Mouse (Mus musculus) kidney, postnatal 14 days (tissue): ENCODE data around the gene Zdhhc14.
A peak's percentile ranks its signal among the peaks of the same experiment; 100 is the strongest.

Experiments
- DNase-seq: peaks from one replicate; pipeline ENCODE4 v3.0.0; 2022; ENCODE audit warnings: mixed read lengths

Gene Zdhhc14

DNA sequence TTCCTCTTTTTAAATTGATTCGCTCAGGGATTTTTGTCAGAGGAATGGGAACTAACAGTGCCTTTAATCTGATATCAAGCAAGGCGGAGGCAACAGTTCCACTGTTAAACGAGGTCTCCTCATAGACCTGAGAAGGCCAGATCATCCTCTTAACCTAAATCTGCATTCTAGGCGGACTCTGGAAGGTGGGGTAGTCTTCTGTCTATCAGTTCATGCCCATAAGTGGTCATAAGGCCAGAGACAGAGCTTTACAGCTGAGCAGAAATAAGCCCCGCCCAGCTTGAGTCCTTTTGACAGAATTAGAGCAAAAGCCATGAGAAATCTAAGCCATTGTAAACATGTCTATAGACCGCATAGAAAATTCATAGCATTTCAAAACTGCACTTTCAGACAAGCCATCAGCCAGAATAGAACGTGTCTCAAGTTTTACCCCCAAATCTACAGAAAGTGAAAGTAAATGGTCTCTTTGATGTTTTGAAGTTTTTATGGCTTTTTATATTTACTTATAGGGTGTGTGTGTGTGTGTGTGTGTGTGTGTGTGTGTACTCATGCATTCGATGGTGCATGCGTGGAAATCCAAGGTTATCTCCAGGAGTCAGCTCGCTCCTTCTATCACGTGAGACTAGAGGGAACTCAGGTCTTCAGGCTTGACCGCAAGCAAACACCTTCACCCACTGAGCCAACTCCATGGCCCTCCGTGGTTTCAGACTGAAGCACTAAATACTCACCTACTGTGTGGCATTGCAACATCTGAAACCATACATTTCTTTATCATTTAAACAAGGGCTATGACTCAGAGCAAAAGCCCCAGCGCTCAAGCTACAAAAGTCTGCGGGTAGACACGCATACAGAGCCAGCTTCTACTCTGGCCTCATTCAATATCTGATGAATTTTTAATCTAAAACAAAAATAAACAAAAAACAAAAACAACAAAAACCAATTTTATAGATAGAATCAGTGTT, 255.5 kb downstream of the Zdhhc14 start:
- no peak for DNase-seq

DNA sequence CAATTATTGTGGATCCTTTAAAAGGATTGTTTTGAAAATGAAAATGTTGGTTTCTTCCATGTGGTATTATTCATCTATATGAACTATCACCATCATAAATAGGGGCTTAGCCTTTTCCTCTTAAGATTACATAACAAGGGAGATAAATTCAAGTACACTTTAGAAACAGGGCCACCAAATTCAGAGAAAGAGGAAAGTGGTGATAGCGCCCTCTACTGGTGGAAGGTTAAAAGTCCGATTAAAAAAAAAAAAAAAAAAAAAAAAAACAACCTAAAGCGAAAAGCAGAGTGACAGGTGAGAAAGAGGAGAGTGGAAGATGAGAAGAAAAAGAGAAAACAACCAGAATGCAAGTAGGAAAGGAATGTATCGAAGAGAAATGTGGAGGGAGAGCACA, 256.1 kb downstream of the Zdhhc14 start:
- DNase-seq: peak; percentile 27

DNA sequence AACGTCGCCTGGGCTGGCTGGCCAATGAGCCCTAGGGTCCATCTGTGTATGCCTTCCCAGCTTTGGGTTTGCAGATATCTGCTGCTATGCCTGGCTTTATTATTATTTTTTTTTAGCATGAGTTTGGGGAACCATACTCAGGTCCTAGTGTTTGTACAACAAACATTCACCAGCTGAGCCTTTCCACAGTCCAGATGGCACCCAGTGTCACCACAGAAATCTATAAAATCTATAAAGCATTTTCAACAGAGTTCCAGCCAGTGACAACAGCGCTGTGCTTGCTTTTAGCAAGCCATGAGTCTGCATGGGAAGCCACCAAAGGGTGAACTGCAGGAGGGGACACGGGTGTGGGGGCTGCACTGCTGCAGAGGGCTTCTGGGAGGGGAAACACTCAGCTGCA, 257.9 kb downstream of the Zdhhc14 start:
- no peak for DNase-seq

DNA sequence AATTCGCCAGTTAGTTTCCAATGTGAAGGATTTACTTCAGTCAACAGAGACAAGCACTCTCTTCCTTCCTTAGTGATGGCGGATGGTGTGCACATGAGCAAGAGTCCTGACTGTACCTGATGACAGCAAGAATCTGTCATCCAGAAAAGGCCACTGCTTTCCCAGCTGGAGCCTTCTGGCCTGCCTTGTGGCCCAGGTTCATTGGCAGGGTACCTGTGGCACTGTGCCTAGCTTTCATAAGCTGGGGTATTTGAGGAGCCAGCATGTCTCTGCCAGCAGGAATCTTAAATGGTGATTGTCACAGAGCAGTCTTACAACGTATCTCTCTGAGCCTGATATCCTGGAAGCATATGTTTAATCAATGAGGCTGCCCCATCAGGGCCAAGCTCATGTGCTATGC, 258.7 kb downstream of the Zdhhc14 start:
- DNase-seq: no peak

DNA sequence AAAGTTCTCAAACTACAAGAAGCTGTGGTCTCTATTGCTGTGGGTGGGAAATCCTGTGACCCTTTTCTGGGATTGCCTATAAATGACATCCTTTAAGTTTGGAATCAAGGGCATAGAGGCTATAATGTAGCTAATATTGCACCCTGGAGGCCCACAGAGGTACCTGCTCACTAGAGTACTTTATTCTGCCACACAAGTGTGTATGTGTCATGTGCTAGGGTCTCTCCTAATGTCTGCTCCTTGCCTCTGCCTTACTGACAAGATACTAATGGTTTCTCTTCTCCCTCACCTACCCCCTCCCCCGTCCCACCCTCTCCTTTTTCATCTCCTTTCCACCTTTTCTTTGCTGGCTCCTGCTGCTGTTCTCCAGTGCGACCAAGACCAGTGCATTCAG, 260.0 kb downstream of the Zdhhc14 start:
- no peak for DNase-seq

DNA sequence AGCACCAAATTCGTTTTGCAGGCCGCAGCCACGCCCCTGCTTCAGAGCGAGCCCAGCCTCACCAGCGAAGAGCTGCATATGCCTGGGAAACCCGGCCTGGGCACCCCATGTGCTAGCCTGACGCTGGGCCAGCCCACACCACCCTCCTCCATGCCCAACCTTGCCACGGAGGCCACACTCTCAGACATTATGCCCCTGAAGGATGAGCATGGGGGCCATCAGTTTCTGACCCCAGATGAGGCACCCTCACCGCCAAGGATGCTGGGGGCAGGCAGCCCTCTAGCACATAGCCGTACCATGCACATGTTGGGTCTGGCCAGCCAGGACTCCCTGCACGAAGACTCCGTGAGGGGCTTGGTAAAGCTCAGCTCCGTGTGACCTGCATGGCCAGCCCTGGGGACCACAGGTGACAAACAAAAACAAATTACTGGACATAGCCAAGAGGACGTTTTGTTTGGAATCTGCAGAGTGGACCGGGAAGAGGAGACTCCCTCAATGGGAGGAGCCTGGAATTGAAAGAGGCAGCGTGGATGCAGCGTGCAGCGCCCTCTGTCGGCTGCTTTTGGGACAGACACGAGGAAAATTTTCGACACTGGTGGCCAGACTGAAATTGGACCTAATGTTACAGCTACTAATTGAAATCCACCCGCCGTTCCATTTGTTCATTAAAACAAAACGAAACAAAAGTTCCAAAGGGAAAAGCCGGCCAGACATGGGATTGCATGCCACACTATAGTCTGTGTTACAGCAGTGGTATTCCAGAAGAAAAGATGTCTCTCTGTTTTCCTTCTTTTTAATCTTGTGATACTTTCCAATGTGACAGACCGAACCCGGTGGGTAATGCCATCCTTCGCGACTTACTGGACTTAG, 260.6 kb downstream of the Zdhhc14 start:
- DNase-seq: peak; percentile 86

DNA sequence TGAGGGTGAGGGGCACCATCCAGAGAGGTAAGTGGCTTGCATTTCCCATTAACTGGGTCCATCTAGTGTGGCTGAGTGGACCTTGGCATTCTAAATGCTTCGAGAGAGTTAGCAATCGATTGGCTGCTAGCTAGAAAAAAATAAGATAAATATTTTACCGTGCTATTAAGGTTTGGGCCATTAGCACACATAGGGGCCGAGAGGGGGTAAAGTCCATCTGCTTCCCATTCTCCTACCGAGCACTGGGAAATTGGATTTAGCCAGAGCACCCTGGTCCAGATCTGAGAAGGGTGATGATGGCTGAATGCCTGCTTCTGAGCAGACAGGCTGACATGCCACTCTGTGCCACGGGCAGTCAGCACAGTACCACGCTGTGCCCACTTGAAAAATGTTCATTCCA, 263.1 kb downstream of the Zdhhc14 start:
- no peak for DNase-seq

DNA sequence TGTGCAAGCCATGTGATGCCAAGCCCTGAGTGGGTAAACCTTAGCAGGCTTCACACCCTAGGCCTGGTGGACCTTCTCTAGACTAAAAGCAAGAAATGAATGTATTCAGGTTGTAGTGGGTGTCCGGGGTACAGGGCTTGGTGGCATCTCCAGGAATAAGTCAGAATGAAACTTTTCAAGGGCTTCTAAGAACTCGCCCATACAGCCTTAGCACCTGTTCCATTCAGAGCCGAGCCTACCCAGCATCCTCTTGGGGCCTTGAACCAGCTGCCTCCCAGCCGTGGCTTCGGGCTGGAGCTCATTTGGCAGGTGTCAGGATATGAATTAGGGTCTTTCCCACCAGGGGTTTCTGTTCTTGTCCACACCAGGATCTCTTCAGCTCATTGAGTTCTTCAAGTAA, 263.7 kb downstream of the Zdhhc14 start:
- DNase-seq: no peak

DNA sequence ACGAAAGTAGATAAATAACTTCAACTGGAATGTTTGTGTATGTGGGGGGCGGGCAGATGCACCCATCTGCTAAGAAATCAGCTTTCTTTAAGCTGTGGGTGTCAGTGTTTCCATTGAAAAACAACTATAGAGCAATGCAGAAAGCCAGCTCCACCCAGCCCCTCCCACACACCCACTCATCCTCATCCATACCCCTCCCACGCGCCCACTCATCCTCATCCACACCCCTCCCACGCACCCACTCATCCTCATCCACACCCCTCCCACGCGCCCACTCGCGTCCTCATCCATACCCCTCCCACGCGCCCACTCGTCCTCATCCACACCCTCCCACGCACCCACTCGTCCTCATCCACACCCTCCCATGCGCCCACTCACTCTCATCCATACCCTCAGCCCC, 264.5 kb downstream of the Zdhhc14 start:
- DNase-seq: no peak

DNA sequence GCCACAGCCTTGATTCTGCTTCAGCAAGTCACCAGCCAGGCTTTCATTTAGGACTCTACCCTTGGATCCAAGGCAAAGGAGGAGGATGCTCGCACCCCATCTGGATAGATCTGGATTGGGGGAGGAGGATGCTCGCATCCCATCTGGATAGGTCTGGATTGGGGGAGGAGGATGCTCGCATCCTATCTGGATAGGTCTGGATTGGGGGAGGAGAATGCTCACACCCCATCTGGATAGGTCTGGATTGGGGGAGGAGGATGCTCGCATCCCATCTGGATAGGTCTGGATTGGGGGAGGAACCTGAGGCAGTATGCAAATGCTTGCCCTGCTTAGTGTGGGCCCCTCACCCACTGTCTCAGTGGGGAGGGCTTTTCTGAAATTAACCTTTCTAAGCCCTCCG, 271.4 kb downstream of the Zdhhc14 start:
- no peak for DNase-seq

DNA sequence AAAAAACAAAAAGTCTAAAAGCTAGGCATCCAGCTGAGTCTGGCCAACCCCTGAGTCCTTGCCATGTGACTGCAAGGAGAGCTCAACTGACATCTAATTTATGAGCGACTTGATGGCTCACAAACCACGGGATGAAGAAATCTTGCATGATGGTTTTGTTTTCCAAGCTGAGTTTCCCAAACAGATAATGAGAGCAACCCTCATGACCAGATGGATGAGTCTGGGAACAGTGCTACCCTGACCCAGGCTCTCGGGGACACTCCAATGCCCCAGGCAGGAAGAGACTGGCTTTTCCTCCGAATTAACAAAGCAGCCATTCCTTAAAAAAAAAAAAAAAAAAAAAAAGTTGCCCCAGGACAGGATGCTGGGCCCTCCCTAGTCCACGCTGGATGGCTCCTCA, 271.9 kb downstream of the Zdhhc14 start:
- no peak for DNase-seq

DNA sequence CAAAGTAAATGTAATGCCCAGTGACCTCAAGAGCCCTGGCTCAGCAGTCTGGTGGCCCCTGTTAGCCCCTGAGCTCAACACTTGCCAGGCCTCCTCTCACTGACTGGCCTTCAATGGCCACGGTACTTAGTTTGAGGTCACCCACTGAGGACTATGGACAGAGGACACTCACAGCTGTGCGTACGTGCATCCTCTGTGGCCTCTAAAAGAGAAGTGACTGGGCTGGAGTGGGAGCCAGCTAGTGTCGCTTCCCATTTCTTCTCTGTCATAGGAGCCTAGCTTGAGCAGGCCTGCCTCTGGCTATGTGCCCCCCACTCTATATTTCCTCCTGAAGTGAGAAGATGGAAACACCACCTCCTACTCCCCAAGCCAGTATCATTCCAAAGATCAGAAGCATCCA, 273.4 kb downstream of the Zdhhc14 start:
- DNase-seq: no peak

DNA sequence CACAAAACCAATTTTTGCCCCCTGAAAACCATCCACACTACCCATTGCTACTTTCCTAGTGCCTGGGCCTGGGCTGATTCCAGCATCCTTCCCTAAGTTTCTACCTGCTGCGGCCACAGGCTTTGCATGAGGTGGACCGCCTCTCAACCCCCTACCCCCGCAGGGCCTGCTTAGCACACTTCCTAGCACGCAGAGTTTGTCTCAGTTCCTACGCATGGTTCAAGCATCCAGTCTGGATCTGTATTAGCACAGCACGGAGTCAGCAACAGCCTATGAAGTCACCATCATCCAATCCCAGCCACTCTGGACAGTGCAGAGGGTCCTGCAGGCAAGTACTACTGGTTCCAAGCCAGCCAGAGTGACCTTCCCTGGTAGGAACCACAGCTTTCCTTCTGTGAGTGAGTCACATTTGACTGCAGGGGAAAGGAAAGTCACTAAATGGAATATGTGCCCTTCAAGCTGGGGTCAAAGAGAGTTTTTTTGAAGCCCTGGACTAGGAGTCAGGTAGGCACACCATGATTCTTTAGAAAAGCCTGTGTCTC, 275.9 kb downstream of the Zdhhc14 start:
- no peak for DNase-seq

DNA sequence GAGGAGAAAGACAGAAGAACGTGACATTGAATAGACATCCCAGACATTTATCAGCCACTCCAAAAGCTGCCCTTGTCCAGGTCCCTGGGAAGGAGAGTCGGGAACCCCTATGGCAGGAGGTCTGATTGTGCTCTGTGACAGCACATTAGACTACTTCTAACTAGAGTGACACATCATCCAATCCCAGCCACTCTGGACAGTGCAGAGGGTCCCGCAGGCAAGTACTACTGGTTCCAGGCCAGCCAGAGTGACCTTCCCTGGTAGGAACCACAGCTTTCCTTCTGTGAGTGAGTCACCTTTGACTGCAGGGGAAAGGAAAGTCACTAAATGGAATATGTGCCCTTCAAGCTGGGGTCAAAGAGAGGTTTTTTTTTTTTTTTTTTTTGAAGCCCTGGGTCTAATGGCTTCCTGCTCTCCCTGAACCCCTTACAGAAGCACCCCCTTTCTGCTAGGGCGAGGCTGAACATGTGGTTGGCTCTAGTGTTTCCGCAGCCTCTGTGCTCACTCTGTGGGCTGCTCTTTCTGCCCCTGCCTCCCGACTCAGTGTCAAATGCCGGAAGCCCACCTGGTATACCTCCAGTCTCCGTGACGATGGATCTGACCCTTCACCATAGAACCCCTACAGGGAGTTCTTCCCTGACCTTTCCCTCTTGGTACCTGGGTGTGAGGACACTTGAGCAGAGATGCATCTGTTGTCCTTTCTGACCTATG, 276.6 kb downstream of the Zdhhc14 start:
- no peak for DNase-seq

DNA sequence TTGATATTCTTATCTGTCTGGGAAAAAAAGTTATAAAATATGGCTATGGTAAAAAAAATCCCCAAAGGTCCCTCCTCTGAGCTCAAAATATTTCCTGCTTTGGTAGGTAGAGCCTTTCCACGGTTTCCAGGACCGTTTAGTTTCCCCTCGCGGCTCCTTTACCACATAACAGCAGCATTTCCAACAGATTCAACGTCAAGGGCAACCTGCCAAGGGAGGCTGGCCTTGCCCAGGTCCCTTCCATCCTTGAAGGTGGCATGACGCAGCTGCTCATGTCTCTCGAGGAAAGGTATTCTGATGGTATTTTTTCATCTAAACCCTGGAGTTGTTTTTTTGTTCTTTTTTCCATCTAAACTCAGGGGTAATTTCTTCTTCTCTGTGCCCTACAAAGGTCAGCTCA, 277.4 kb downstream of the Zdhhc14 start:
- DNase-seq: peak; percentile 67

DNA sequence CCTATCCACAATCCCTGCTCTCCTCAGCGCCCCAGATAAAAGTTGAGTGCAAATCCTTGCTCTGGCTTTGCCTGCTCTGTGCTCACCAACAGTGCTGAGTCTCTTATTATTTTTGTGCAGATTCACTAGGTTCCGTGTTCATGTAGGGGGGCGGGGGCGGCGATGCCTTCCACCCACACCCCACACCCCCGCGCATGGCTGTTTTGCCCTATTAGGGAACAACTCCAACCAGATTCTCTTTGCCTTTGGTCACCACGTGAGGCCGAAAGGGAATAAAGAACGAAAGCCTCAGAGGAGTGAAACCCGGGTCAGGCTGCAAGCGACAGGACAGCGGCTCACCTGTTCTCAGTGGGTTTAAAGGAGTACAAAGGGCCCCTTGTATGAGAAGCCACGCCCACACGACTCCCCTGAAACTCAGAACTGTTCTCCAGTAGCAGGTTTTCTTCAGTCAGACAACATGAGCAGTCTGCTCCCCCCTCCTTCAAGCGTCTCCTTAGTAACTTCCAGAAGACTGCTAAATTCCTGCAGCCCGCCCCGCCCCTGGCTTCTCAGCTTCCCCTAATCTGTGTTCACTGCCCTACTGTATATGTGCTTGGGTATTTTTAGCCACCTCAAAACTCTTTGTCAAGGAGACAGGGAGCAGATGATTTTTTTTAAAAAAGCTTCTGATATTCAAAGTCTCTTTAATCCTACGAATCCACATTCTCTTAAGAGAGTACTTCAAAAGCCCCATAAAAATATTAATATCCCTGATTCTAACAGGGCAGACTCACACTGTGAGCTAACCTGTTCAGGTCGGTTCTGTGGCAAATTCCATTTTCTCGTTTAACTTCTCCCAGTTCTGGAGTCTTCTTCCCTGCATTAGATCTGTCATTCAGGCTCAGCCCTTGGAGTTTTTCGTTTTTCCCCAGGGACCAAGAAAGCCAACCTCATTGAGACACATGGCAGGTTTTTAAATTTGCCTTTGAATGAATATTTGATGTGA, 278.2 kb downstream of the Zdhhc14 start:
- peak; percentile 64 for DNase-seq

DNA sequence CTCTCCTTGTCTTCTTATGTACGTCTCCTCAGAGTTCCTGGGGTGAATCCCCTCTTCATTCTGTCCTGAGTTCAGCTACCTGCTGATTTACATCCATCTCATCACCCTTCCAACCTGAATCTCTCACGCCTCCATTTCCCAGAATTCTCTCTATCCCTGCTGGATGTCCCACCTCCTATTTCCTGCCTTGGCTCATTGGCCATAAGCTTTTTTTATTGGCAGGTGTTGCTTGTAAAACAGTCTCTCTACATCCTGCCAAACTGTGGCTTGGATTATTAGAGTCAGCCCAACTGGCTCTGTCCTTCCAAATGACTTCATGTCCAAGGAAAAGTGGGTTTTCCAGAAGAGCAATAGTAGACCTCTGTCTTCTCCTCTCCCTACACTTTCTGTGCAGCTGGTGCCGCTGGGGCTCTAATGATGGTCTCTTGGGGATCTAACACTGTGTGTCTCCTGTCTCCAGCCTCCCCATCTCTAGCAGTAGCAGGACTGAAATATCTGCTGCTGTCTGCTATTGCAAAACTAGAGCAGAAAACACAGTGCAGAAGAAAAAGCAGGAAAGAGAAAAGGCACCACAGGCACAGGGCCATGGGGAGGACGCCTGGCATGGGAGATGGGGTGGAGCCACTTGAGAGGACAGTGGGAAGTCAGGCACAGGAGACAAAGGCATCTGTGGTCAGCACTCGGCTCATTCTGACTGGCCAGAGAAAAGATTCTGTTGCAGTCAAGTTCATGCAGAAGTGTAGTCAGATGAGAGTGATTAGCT, 288.0 kb downstream of the Zdhhc14 start:
- no peak for DNase-seq

DNA sequence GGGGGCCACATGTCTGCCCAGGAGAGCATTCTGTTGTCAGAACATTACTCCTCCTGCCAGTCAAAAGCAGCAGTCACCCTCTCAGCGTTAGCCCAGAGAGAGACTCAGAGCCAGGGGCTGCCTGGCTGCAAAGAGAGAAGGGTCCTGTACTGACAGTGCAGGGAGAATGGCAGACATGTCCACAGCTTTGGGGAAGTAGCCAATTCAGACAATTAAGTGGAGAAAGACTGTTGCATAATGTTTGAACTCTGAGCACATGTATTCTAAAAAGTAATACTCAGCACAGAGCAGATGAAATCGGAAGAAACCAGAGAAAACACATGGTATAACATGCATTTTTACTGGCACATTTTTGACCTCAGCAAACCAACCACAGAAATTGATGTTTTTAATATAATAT, 292.9 kb downstream of the Zdhhc14 start:
- DNase-seq: no peak

DNA sequence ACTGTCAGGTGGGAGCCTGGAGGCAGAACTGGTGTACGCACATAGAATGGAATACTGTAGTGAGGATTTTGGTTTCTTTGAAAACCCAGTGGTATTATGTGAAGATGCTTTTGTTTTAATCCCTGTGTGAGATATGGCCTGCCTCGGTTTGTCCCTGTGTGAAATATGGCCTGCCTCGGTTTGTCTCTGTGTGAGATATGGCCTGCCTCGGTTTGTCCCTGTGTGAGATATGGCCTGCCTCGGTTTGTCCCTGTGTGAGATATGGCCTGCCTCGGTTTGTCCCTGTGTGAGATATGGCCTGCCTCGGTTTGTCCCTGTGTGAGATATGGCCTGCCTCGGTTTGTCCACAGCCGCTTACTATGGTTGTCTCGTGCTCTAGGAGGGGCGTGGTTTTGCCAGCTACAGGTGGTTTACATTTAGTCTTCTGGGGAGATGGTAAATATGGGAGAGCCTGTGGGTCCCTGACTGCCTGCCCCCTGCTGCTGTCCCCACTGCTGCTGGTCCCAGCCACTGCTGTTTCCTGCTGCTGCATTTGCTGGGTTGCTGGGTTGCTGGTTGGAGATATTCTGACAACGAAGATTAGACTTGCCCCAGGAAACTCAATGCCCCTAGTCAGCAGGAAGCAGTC, 299.9 kb downstream of the Zdhhc14 start:
- no peak for DNase-seq

DNA sequence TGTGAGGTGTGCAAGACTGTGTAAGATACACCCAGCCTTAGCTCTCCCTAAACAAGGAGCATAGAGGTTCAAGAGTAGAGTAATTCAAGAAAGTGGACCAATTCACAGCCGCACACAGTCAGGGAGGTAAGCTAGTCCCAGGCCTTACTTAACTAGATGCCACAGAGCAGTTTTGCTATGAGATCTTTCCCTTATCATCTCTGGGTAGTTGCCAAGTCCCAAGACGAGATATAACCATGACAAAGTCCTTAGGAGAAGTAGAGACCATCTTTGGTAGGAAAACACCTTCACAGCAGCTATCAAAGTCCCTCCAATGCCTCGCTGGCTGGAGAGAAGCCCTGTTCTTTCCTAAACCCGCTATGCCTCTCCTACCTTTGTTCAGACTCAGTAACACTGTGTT, 301.2 kb downstream of the Zdhhc14 start:
- no peak for DNase-seq
